Mouse (Mus musculus): ENCODE measurements at regions not wholly inside any gene's neighbourhood (a gene's known extent, or its start where the extent isn't known, plus 50 kb on each side); places are given as distances from the start of the nearest gene placed in this dataset.

- no peak for DNase-seq
Observed at GRCm38 (mm10) chr14:64580086-64580485, 476.0 kb downstream of the Prss52 start.

GRCm38 (mm10) chr14:64580862-64581261 is 476.8 kb downstream of the Prss52 start:
- DNase-seq: no peak

GRCm38 (mm10) chr14:64581705-64582104 is 477.6 kb downstream of the Prss52 start:
- no peak for DNase-seq

GRCm38 (mm10) chr14:64582822-64583221 is 478.7 kb downstream of the Prss52 start:
- DNase-seq: no peak

GRCm38 (mm10) chr14:64584221-64584620 is 480.1 kb downstream of the Prss52 start:
- no peak for DNase-seq

- no peak for DNase-seq
Observed at GRCm38 (mm10) chr14:64585081-64585470, 481.0 kb downstream of the Prss52 start.

GRCm38 (mm10) chr14:64585471-64586192 is 481.5 kb downstream of the Prss52 start:
- no peak for DNase-seq

GRCm38 (mm10) chr14:64586386-64586859 is 482.3 kb downstream of the Prss52 start:
- DNase-seq: no peak

GRCm38 (mm10) chr14:64586860-64587698 is 483.0 kb downstream of the Prss52 start:
- DNase-seq: no peak

GRCm38 (mm10) chr14:64587699-64588434 is 483.8 kb downstream of the Prss52 start:
- no peak for DNase-seq

- DNase-seq: no peak
Observed at GRCm38 (mm10) chr14:64588561-64588960, 484.5 kb downstream of the Prss52 start.

GRCm38 (mm10) chr14:64589126-64589525 is 485.0 kb downstream of the Prss52 start:
- DNase-seq: no peak

GRCm38 (mm10) chr14:64589571-64590547 is 485.8 kb downstream of the Prss52 start:
- DNase-seq: no peak

- no peak for DNase-seq
Observed at GRCm38 (mm10) chr14:64590611-64591010, 486.5 kb downstream of the Prss52 start.

- DNase-seq: no peak
Observed at GRCm38 (mm10) chr14:64591091-64591976, 487.2 kb downstream of the Prss52 start.

GRCm38 (mm10) chr14:64592176-64592575 is 488.1 kb downstream of the Prss52 start:
- no peak for DNase-seq

GRCm38 (mm10) chr14:64592706-64593320 is 488.7 kb downstream of the Prss52 start:
- DNase-seq: no peak

GRCm38 (mm10) chr14:64593564-64593963 is 489.5 kb downstream of the Prss52 start:
- DNase-seq: no peak

GRCm38 (mm10) chr14:64594021-64594561 is 490.0 kb downstream of the Prss52 start:
- DNase-seq: no peak

All from kidney, postnatal 25 days (tissue).